Mouse (Mus musculus): ENCODE data around the gene Neu1. TPM values are rescaled to one million over a fixed set of nuclear protein-coding genes. Genes with fewer than 3 reads are reported as not detected.

Gene Neu1
- polyA plus RNA-seq, 1 experiment: 41.3 TPM

GRCm38 (mm10) chr17:34902895-34903294, 28.2 kb upstream of the Neu1 start:
- Histone ChIP-seq H3K4me1 (peaks cover 64% of the 10 kb centered on the region), H3K4me3 (replicated peaks) (no peak overlapping the region), H3K27me3 (replicated peaks) (no peaks in the 10 kb centered on the region), H3K9me3 (no peaks in the 10 kb centered on the region), H3K36me3 (replicated peaks; ENCODE audit: low read length) (peaks cover 65% of the 10 kb centered on the region)
- no peak for TF ChIP-seq GATA1 (IDR thresholded peaks at IDR 0.05; ENCODE audit: borderline replicate concordance, low read length)
- TF ChIP-seq FLI1 (IDR thresholded peaks at IDR 0.05; ENCODE audit: low read length): no peak

DNA sequence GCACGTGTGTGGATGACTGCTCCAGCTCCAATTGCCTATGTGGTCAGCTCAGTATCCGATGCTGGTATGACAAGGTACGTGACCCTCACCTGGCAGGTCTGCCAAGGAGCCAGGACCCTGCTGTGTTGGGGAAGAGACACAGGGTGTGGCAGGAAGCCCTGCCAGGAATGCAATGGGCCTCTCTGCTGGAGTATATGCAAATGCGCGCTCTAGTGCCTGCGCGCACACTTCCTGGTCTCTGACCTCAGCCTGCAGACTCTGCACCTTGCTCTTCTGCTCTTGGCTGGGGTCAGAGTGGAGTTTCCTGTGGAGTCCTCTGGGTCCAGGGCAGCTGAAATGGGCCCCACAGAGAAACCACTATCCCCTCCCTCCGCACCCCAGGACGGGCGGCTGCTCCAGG, 20.1 kb upstream of the Neu1 start:
- Histone ChIP-seq H3K4me3 (replicated peaks) (peak overlapping the region; percentile 55), H3K9me3 (no peaks in the 10 kb centered on the region), H3K36me3 (replicated peaks; ENCODE audit: low read length) (peaks cover 85% of the 10 kb centered on the region), H3K27me3 (replicated peaks) (no peaks in the 10 kb centered on the region), H3K4me1 (peaks cover 41% of the 10 kb centered on the region)
- TF ChIP-seq GATA1 (IDR thresholded peaks at IDR 0.05; ENCODE audit: borderline replicate concordance, low read length) (no peak), FLI1 (IDR thresholded peaks at IDR 0.05; ENCODE audit: low read length) (no peak)

- Histone ChIP-seq H3K4me1 (peaks cover 33% of the 10 kb centered on the region), H3K4me3 (replicated peaks) (no peak overlapping the region), H3K9me3 (no peaks in the 10 kb centered on the region), H3K36me3 (replicated peaks; ENCODE audit: low read length) (peaks cover 76% of the 10 kb centered on the region), H3K27me3 (replicated peaks) (peaks cover 3% of the 10 kb centered on the region)
- TF ChIP-seq GATA1 (IDR thresholded peaks at IDR 0.05; ENCODE audit: borderline replicate concordance, low read length): no peak
- no peak for TF ChIP-seq FLI1 (IDR thresholded peaks at IDR 0.05; ENCODE audit: low read length)
These were observed 19.1 kb upstream of the Neu1 start for GRCm38 (mm10) chr17:34911945-34912351.

GRCm38 (mm10) chr17:34913930-34914665, 17.0 kb upstream of the Neu1 start, which contains the start of gene Slc44a4:
Gene Slc44a4 (plus strand): TSS chr17:34914466.
- H3K4me1 ChIP-seq: peaks cover 32% of the 10 kb centered on the region
- TF ChIP-seq GATA1 (IDR thresholded peaks at IDR 0.05; ENCODE audit: borderline replicate concordance, low read length) (no peak), FLI1 (IDR thresholded peaks at IDR 0.05; ENCODE audit: low read length) (no peak)

GRCm38 (mm10) chr17:34915410-34915831, 15.6 kb upstream of the Neu1 start:
- no peaks in the 10 kb centered on the region for H3K9me3 ChIP-seq
- peaks cover 41% of the 10 kb centered on the region for H3K36me3 ChIP-seq (replicated peaks; ENCODE audit: low read length)
- TF ChIP-seq GATA1 (IDR thresholded peaks at IDR 0.05; ENCODE audit: borderline replicate concordance, low read length): no peak
- TF ChIP-seq FLI1 (IDR thresholded peaks at IDR 0.05; ENCODE audit: low read length): no peak
- H3K4me1 ChIP-seq: peaks cover 32% of the 10 kb centered on the region
- H3K4me3 ChIP-seq (replicated peaks): peak overlapping the region; percentile 40
- peaks cover 17% of the 10 kb centered on the region for H3K27me3 ChIP-seq (replicated peaks)

More at GRCm38 (mm10) chr17:34913930-34914665, 17.0 kb upstream of the Neu1 start, which contains the start of gene Slc44a4:
- H3K27me3 ChIP-seq (replicated peaks): peaks cover 12% of the 10 kb centered on the region
- no peak within 1 kb of the TSS for H3K4me3 ChIP-seq (replicated peaks)
- H3K36me3 ChIP-seq (replicated peaks; ENCODE audit: low read length): peaks cover 54% of the 10 kb centered on the region
- H3K9me3 ChIP-seq: no peaks in the 10 kb centered on the region

DNA sequence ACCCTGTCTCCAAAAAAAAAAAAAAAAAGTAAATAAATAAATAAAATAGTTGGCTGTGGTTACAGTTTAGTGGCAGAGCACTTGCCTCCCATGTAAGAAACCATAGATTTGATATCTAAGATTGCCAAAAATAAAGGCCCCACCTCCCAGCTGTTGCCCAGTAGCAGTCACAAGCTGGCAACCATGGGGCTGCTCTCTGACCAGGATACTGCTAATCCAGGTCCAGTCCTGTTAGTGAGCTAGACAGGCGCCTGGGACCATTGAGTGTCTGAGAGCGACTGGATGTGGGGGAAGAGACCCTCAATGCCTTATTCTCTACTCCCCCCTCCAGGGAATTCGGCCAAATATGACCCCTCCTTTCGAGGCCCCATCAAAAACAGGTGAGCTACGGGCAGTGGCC, 14.7 kb upstream of the Neu1 start:
- Histone ChIP-seq H3K4me3 (replicated peaks) (no peak overlapping the region), H3K36me3 (replicated peaks; ENCODE audit: low read length) (peaks cover 32% of the 10 kb centered on the region), H3K4me1 (peaks cover 24% of the 10 kb centered on the region), H3K9me3 (no peaks in the 10 kb centered on the region), H3K27me3 (replicated peaks) (peaks cover 24% of the 10 kb centered on the region)
- TF ChIP-seq GATA1 (IDR thresholded peaks at IDR 0.05; ENCODE audit: borderline replicate concordance, low read length): no peak
- TF ChIP-seq FLI1 (IDR thresholded peaks at IDR 0.05; ENCODE audit: low read length): no peak

DNA sequence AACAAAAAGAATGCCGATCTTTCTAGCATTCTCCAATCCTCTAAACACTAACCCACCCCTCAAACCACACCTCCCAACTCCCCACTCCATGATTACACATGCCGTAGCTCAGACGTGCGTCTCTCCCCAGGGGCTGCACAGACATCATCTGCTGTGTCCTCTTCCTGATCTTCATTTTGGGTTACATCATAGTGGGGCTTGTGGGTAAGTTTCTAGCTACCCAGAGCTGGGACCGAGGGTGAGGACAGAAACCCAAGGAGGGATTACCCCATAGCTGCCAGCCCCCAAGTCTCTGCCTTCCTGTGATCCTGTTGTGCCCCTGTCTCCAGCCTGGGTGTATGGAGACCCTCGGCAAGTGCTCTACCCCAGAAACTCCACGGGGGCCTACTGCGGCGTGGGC, 13.9 kb upstream of the Neu1 start:
- peaks cover 23% of the 10 kb centered on the region for H3K36me3 ChIP-seq (replicated peaks; ENCODE audit: low read length)

DNA sequence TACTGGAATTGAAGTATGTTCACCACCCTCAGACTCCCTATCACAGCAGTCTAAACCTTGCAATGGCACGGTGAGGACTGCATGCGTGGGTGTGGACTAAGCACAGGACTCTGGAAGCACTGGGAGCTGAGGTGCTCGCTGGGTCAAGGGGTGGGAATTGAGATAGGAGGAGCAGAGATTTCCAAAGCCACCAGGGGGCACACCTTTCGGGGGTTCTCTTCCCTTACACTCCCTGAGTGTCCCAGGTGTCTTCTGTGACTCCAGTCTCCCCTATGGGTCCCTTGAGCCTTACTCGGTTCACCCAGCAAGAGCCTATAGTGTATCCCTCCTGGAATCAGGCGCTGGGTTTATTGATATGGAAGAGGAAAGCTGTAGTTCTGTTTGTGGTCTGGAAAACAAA, 8.1 kb upstream of the Neu1 start:
- H3K4me1 ChIP-seq: peaks cover 36% of the 10 kb centered on the region
- peaks cover 35% of the 10 kb centered on the region for H3K27me3 ChIP-seq (replicated peaks)
- TF ChIP-seq GATA1 (IDR thresholded peaks at IDR 0.05; ENCODE audit: borderline replicate concordance, low read length) (no peak), FLI1 (IDR thresholded peaks at IDR 0.05; ENCODE audit: low read length) (no peak)
- no peaks in the 10 kb centered on the region for H3K36me3 ChIP-seq (replicated peaks; ENCODE audit: low read length)
- no peak overlapping the region for H3K4me3 ChIP-seq (replicated peaks)
- H3K9me3 ChIP-seq: no peaks in the 10 kb centered on the region

More for the DNA sequence above, 13.9 kb upstream of the Neu1 start:
- Histone ChIP-seq H3K9me3 (no peaks in the 10 kb centered on the region), H3K27me3 (replicated peaks) (peaks cover 30% of the 10 kb centered on the region), H3K4me3 (replicated peaks) (no peak overlapping the region), H3K4me1 (peaks cover 24% of the 10 kb centered on the region)
- no peak for TF ChIP-seq FLI1 (IDR thresholded peaks at IDR 0.05; ENCODE audit: low read length)
- no peak for TF ChIP-seq GATA1 (IDR thresholded peaks at IDR 0.05; ENCODE audit: borderline replicate concordance, low read length)

DNA sequence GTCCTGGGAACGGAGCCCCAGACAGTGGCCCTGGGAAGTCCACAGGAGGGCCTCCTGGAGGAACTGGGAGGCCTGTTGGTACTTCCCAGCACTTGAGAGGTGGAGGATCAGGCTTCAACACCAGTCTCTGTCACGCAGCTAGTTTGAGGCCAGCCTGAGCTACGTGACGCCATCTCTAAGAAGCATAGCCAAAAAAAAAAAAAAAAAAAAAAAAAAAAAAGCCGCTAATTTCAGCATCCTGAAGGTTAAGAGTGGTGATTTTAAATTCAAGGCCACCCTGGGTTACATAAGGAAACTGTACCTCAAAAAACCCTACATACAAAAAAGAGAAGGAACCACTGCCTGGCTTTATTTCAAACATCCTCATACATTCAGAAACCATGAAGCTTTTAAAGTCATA, 6.8 kb upstream of the Neu1 start:
- Histone ChIP-seq H3K9me3 (no peaks in the 10 kb centered on the region), H3K4me1 (peaks cover 41% of the 10 kb centered on the region), H3K4me3 (replicated peaks) (no peak overlapping the region), H3K27me3 (replicated peaks) (peaks cover 25% of the 10 kb centered on the region), H3K36me3 (replicated peaks; ENCODE audit: low read length) (no peaks in the 10 kb centered on the region)
- TF ChIP-seq FLI1 (IDR thresholded peaks at IDR 0.05; ENCODE audit: low read length) (no peak), GATA1 (IDR thresholded peaks at IDR 0.05; ENCODE audit: borderline replicate concordance, low read length) (no peak)

- peak overlapping the region; percentile 64 for H3K4me3 ChIP-seq (replicated peaks)
- no peak for TF ChIP-seq GATA1 (IDR thresholded peaks at IDR 0.05; ENCODE audit: borderline replicate concordance, low read length)
These were observed 3.6 kb upstream of the Neu1 start for GRCm38 (mm10) chr17:34927306-34928019.

More at GRCm38 (mm10) chr17:34927306-34928019, 3.6 kb upstream of the Neu1 start:
- peaks cover 9% of the 10 kb centered on the region for H3K27me3 ChIP-seq (replicated peaks)
- peaks cover 59% of the 10 kb centered on the region for H3K4me1 ChIP-seq
- peaks cover 2% of the 10 kb centered on the region for H3K36me3 ChIP-seq (replicated peaks; ENCODE audit: low read length)
- H3K9me3 ChIP-seq: no peaks in the 10 kb centered on the region
